Mouse (Mus musculus) granulocyte monocyte progenitor cell, adult 5-6 weeks (primary cell): ENCODE results near the gene Hps4. TPM values are rescaled to one million over a fixed set of nuclear protein-coding genes. Genes with fewer than 3 reads are reported as not detected.
"Not testable (repeated sequence)": the region's sequence is repeated elsewhere in the genome, so short reads cannot be mapped to it uniquely, and the experiment has no call there.

Experiments
- ATAC-seq: replicated peaks from 2 replicates; pipeline ENCODE4 v1.8.0; 2016; ENCODE audit warnings: mild to moderate bottlenecking, moderate TSS enrichment, inconsistent platforms; ENCODE audit not compliant: poor library complexity, severe bottlenecking
- total RNA-seq, 2 experiments: library from RNA; stranded (forward) in 1 of 2; stranded (reverse) in 1 of 2; fragments of 200-712, 200-1000 nt in 1 of 2; fragments of >200 nt in 1 of 2; fragmentation: Nextera tagmentation in 1 of 2; gene quantifications; 2 replicates each; pipeline ENCODE4 v1.2.3; 2014 to 2017

Hps4 gene
- total RNA-seq (2014; fragmentation: Nextera tagmentation): 16.4 and 32.1 TPM in 2 replicates
- 10.5 and 13.6 TPM in 2 replicates for total RNA-seq (2017)

DNA sequence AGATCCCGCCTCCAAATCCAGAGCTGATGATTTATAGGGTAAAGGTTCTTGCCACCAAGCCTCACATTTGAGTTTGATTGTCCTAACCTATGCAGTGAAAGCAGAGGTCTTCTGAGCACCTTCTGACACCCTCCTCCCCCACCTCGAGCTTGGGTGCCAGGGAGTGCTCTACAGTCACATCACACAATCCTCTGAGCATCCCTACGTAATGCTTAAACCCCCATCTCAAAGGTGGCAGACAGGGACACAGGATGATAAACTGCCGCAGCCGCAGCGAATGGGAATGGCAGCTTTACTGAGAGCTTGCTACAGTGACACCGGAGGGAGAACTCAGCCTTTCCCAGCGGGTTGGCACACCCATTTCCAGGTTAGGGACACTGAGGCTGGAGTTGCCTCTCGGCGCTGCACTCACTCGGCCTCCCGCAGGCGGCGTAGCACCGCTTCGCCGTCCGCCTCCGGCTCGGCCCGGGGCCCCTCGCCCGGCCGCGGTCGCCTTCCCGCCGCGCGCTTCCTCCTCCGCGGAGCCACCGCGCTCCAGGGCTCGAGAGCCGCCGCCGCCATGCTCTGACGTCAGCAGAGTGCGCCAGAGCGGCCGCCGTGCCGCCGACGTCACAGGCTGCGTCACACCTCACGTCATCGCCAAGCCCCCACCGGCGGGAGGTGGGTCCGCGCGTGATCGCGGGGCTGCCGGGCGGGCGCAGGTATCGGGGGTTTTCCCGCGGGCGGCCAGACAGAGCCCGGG lies at the start of gene Hps4, which contains the start of gene Srrd:
Gene Hps4 (plus strand): TSS at position 621 of the 742 bp plus-strand sequence.
Gene Srrd (minus strand): TSS at position 578 of the 742 bp plus-strand sequence.
- peak; percentile 79 for ATAC-seq

DNA sequence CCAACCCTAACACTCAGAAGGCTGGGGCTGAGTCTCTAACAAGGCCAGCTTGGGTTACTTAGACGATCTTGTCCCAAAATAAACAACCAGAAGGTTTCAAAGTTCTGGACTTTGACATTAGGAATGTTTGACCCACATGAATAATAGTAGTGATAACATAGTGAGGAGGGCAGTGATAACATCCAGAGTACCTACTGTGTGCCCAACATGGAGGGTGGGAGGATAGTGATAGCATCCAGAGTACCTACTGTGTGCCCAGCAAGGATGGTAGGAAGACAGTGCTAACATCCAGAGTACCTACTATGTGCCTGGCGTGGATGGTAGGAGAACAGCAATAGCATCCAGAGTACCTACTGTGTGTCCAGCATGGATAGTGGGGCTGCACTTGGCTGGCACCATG lies 49.1 kb upstream of the Hps4 start:
- no peak for ATAC-seq

DNA sequence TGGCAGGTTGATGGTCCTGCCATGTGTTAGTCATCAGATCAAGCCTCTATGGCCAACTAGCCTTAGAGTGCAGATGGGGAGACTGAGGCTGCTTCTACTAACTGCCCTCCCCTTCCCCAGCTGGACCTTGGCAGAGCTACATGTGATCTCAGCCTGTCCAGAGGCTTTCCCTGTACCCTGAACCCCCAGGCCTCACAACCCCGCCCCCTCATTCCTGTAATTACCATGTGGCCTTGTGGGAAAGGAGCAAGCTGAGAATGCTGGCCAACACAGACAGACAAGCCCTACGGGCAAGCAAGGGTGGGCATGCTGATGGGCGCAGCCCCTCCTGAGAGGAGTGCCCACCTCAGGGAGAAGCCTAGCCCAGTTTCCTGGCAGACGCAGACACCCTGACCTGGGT lies 48.2 kb upstream of the Hps4 start:
- no peak for ATAC-seq

DNA sequence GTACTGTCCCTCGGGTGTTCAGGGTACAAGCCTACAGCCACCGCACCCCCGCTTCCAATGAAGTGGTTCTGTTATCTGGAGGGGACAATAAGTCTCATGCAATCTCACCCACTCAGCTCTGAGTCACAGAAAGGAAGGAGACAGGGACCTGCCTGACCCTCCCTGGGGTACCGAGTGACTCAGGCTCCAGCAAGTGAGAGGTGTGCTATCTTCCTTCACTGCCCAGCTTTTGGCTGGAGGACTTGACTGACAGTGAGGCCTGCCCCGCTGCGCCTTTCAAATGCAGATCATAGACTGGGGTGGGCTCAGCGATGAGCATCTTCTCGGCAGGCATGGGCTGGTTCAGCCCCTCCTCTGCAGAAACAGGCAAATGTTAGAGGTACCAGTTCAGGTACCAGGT lies 47.7 kb upstream of the Hps4 start:
- ATAC-seq: no peak

DNA sequence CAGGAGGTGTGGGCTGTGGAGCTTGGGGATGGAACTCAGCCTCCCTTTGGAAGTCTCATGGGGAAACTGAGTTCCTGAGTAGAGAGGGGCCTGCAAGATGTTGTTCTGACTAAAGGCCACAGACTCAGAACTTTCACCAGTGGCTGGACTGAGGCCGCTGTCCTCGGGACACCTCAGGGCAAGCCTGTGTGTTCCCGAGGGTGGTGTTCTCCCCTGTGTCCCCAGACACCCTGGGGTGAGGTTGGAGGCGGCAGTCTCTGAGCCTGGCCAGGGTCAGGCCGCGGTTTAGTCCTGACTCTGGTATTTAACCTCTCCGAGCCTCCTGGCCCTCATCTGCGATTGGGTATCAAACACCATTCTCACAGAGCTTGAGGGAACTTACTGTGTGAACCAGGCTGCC lies 47.3 kb upstream of the Hps4 start:
- no peak for ATAC-seq

DNA sequence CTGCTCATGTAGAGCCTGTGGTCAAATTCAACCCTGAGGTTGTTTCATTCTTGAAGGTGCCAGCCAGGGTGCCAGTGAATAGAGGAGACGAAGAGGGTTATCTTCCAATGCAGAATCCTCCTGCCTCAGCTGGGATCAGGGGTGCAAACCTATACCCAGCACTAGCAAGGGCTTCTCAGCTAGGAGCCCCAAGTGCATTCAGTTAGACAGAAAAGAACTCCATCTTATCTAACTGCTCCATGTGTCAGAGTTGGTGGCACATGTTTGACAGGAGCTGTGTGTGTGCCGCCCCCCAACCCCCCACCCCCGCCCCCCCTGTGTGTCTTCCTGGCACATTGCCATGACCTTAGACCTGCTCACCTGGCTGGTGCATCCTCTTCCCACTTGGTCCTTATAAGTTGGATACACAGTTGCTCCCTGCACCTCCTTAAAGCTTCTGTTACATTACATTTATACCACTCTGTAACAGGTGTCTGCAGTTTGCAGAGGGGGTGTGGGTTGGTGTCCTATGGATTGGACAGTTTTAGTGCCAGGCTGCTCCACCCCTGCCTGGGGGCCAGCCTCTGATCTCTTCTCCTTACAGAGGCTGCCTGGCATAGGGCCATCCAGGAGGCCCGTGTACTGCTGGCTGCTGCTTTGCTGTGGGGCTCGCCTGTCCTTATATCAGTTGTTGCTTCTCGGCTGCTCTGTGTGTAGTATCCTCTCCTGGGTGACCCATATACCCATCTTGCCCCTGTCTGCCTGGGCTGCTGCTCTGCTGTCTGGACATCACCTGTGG lies 46.3 kb upstream of the Hps4 start:
- ATAC-seq: no peak

DNA sequence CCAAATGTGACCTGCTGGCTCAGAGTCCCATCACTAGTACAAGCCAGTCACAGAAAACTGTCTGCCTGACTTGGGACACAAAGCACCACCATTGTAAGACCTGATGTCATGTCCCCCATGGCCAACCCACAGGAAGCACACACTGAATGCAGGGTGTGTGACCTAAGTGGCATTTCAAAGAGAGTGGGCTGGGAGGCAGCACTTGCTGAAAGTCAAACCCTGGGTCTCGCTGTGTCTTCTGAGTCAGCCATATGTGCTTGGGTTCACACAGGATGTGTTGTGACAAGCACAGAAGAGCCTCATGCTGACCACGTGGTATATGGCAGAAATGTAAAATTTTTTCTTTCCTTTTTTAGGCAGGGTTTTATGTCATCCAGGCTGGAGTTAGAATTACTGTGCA lies 45.6 kb upstream of the Hps4 start:
- ATAC-seq: 0 out of 2 replicates have a peak, but pooled peaks have one; percentile 13

DNA sequence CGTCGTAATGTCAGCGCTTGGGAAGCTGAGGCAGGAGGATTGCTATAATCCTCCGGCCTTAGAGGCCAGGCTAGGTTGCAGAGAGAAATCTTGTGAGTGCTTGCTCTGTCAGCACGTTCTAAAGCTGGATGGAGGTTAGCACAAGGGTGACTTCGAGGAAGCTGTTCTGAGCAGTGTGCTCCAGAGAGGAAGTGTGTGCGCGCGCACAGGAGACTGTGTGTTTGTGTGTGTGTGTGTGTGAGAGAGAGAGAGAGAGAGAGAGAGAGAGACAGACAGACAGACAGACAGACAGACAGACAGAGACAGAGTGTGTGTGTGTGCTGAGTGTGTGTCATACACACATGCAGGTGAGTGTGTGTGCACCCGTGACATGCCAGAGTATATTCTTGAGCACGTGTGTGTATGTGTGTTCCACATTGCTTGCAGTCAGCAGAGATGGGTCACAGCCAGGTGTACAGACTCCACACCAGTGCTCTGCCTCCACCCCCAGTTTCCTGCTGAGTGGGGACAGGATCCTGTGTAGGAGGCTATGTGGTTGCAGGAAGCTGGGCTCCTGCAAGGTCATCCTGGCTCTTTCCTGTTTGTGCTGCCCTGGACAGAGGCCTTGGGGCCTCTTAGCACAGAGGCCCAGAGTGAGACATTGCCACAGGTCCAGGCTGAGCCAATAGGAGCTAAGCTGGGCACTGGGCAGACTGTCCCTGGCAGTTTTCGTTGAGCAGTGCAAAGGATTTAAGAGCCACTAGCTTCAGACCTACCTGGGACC lies 44.5 kb upstream of the Hps4 start:
- ATAC-seq: peak; percentile 69

DNA sequence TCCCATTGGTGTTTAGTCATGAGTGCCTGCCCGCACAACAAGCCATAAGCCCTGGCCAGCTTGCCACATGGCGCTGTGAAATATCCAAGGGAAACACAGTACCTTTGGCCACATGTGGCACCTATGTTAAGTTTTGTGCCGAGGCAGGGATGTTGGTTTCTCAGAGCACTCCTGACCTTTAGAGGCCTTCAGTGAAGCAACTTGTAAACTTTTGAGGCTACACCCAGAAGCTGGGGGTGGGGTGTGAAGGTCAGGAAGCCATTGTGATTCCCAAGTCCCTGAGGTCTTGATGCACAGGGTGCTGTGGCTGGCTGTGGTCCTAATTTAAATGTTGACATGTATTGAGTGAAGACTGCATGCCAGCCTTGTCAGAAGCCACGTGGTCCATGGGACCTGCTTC lies 43.5 kb upstream of the Hps4 start:
- no peak for ATAC-seq

DNA sequence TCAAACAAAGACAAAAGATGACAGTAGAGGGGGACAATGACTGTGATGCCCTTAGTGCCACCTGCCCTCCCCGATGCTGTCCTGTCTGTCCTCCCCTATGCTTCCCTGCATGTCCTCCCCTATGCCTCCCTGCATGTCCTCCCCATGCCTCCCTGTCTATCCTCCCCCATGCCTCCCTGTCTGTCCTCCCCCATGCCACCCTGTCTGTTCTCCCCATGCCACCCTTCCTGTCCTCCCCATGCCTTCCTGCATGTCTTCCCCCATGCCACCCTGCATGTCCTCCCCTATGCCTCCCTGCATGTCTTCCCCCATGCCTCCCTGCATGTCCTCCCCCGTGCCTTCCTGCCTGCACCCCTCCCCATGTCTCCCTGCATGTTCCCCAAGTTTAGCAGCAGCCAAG lies 42.8 kb upstream of the Hps4 start:
- ATAC-seq: no peak

DNA sequence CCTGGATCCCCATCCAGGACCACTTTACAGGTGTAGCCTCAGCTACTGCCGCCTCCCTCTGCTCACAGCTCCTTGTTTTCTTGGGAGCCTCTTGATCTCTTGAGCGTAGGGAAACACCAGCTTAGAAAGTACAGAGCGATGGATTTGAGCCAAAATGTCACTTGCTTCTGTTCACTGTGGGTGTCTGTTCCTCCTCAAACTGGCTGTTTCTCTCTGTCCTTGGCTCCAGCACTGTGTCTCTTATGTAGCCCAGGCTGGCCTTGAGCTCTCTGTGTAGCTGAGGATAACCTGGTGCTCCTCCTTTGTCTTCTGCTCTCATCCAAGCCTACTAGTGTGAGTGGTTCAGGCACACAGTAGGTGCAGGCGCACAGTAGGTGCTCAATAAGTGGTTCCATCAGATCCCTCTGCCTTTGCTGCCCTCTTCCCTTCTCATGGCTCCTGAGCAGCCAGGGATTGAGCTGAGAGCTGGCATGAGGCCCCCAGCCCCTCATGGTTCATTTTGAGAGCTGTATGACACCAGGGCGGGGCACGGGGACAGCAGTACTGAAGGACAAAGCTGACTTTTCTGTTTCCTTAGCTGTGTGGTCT lies 42.1 kb upstream of the Hps4 start:
- no peak for ATAC-seq

DNA sequence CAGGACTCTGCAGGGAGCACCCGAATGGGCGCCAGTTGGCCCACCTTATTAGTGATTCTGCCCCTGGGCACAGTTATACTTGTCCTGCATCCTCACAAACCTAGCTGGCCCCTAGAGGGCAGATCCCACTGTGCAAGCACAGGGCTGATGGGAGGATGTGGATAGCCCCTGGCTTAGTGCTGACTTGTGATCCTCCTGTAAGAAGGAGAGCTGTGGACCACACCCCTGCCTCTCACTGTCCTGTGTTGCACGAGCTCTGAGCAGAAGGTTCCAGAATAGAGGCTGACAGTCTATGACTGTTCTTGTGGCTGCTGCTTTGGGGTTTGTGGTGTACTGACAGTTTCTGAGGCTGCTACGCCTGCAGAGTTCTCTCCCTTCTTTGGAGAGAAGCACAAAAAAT lies 41.2 kb upstream of the Hps4 start:
- no peak; the same call in 1 of the 2 replicates for ATAC-seq

DNA sequence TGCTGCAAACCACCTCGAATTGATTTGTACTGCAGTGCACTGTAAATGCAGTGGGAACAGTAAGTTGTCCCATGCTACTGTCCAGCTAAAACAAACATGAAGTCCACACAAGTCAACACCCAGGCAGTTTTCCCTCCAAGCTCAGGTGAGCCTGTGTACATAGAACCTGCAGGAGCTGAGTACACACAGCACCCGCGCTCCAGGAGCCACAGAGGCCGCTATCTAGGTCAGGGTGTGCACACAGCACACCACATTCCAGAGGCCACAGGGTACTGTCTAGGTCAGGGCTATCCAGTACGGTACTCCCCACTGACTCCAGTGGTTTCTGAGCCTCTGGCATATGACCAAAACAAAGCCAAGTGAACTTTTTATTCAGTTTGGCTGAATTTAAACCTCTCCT lies 40.6 kb upstream of the Hps4 start:
- ATAC-seq: no peak

DNA sequence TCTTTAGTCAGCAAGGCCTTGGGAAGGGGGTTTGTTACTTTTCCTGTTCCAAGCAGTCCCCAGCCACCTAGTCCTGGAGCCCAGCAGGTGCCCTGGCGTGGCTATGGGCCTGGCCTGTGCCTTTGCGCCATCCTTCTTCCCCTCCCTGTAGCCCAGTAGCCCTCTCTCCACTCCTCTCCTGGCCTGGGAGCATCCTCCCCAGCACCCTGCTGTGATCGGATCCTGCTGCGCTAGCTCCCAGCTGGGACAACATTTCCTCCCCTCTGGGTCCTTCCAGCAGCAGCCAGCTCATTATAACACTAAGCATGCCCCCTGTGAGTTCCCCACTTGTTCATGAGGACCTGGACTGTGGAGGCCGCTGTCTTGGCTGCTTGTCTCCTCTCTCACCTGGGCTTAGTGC lies 37.0 kb upstream of the Hps4 start:
- ATAC-seq: no peak

DNA sequence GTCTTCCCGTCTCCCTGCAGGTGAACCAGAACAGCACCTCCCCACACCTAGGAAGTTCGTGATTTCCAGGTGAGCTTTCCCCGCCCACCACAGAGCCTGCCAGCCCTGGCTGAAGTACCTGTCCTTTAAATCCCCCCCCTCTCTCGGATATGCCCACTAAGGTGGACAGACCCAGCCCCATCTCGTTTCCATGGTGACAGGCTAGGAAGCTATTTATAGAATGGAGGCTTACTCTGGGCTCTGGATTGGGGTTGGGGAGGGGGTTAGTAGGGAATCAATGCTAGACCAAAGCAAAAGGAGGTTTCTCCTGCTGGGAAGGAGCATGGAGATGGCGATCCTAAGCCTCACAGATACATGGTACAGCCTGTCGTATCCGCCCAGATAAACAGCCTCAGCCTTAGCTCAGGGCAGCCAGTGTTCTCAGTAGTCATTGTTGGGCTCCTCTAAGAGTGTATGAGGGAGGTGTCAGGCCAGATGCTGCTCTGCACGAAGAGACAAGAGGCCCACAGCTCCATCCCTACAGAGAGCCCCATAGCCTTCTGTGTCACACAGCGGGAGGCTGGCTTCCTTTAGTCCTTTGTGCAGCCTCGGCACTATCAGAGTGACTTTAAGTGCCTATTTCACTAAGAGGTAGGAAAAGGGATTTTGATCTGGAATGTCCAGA lies 29.5 kb upstream of the Hps4 start:
- no peak for ATAC-seq

DNA sequence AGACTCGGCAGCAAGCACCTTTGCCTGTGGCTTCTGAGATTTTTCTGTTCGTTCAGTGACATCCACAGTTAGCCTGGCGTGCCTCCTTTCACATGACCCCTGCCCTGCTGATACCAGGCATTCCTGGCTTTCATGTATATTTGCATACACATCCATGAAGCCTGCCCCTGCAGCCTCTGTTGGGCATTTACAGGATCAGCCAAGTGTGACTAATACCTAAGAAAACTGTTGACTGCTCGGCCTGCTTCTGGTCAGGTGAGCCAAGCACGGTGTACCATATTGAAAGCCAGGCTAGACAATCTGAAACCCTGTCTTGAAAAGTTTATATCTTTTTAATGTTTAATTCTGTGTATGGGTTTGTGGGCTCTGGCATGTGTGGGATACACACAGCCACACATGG lies 26.4 kb upstream of the Hps4 start:
- no peak for ATAC-seq

DNA sequence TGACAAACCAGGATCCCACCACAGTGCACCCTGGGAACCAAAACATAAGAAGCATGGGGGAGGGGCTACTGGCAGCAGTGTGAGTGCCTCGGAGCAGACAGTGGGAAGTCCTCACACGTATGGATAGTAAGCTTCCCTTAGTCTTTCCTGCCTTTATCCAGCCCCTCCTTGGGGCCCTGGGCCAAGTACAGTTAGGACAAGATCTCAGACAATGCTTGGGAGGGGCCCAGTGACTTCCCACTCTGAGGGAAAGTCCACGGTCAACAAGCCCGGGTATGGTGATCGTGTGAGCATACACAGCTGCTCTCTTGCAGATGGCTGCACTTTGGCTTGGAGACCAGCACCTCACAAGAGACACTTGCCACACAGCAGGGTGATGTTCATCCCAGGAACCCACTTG lies 25.6 kb upstream of the Hps4 start:
- ATAC-seq: peak; percentile 33; the same call in 1 of the 2 replicates

DNA sequence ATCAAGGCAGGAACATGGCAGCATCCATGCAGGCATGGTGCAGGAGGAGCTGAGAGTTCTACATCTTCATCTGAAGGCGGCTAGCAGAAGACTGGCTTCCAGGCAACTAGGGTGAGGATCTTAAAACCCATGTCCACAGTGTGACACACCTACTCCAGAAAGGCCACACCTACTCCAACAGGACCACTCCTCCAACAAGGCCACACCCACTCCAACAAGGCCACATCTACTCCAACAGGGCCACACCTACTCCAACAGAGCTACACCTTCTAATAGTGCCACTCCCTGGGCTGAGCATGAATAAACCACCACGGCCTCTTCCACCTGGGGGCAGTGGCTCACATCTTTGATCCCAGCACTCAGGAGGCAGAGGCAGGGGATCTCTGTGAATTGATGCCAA lies 23.5 kb upstream of the Hps4 start:
- not testable (repeated sequence) for ATAC-seq

DNA sequence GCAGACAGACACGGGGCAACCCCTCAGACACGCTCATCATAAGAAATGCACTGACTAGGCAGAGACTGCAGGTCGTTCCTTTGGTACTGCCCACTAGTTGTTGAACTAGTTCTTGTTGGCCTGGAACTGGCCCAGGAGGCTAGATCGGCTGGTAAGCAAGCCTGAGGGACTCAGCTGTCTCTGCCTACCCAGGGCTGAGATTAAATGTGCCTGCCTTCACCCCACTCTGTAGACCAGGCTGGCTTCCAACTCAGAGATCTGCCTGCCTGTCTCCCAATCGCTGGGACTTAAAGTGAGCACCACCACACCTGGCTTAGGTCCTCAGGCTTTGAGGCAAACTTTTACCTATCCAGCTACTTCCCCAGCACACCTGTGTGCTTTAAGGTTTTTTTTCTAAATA lies 22.5 kb upstream of the Hps4 start:
- ATAC-seq: no peak

DNA sequence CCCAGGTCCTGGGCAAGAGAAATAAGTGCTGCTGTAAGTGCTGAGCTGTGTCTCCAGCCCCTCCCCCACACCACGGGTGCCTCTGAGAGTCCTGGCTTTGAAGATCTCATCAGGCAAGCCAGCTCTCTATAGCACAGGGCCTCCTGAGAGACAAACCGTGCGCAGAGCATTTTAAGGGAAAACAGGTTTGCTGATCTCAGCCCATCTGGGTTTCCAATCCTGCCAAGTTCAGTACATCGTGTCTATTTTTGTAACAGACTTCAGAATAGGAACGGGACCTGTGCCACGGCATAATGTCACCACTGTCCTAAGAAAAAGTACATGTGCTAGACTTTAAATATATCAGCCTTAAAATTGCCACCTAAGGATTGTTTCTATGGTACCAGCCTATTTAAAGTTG lies 21.9 kb upstream of the Hps4 start:
- no peak for ATAC-seq
